Mouse (Mus musculus) megakaryocyte progenitor cell, adult 5-6 weeks (primary cell): Measurements from ENCODE around the gene Med26. TPM values are rescaled to one million over a fixed set of nuclear protein-coding genes. Genes with fewer than 3 reads are reported as not detected.

Experiments
- ATAC-seq: replicated peaks from 2 replicates; pipeline ENCODE4 v1.8.0; 2016; ENCODE audit warnings: mild to moderate bottlenecking, moderate TSS enrichment, inconsistent platforms; ENCODE audit not compliant: poor library complexity
- total RNA-seq, 2 experiments: library from RNA; stranded (forward) in 1 of 2; stranded (reverse) in 1 of 2; fragments of 157-497, 149-512 nt in 1 of 2; fragments of 200-1000 nt in 1 of 2; gene quantifications; 2 replicates each; pipeline versions ENCODE4 v1.2.3 to v1.2.4; 2015 to 2017

Gene Med26
- total RNA-seq, 2 experiments from 2014 or later, result 8.6 to 10.0 TPM

GRCm38 (mm10) chr8:72491680-72492621, 56.1 kb downstream of the Med26 start, which contains the start of gene Slc35e1:
Gene Slc35e1 (minus strand): TSS chr8:72492614.
- ATAC-seq, result peak; percentile 26

- no peak for ATAC-seq
Measured at GRCm38 (mm10) chr8:72491017-72491416, 57.1 kb downstream of the Med26 start.

- ATAC-seq, result peak; percentile 47
Measured at GRCm38 (mm10) chr8:72487014-72487413, 61.1 kb downstream of the Med26 start.

- peak; percentile 84 for ATAC-seq
Measured at GRCm38 (mm10) chr8:72485456-72486199, 62.4 kb downstream of the Med26 start.

GRCm38 (mm10) chr8:72474826-72475546, 73.1 kb downstream of the Med26 start, which contains the start of gene Cherp:
Gene Cherp (minus strand): TSS chr8:72475226.
- ATAC-seq, result peak; percentile 92

- ATAC-seq, result no peak
Measured at GRCm38 (mm10) chr8:72470684-72471083, 77.4 kb downstream of the Med26 start.

GRCm38 (mm10) chr8:72469984-72470383, 78.1 kb downstream of the Med26 start:
- no peak for ATAC-seq

- ATAC-seq, result no peak
Measured at GRCm38 (mm10) chr8:72469243-72469642, 78.8 kb downstream of the Med26 start.

- ATAC-seq, result no peak
Measured at GRCm38 (mm10) chr8:72464211-72464610, 83.9 kb downstream of the Med26 start.

GRCm38 (mm10) chr8:72459881-72460533, 88.1 kb downstream of the Med26 start:
- no peak for ATAC-seq

GRCm38 (mm10) chr8:72458457-72458856, 89.6 kb downstream of the Med26 start:
- ATAC-seq, result no peak

- no peak for ATAC-seq
Measured at GRCm38 (mm10) chr8:72457806-72458205, 90.3 kb downstream of the Med26 start.

GRCm38 (mm10) chr8:72455317-72455716, 92.8 kb downstream of the Med26 start:
- no peak for ATAC-seq

- ATAC-seq, result no peak
Measured at GRCm38 (mm10) chr8:72453904-72454303, 94.2 kb downstream of the Med26 start.

GRCm38 (mm10) chr8:72451516-72451915, 96.6 kb downstream of the Med26 start:
- peak; percentile 52 for ATAC-seq

GRCm38 (mm10) chr8:72445071-72445470, 103.0 kb downstream of the Med26 start:
- no peak for ATAC-seq
